Mouse (Mus musculus): ENCODE data around the gene Abhd2.

Abhd2 gene

GRCm38 (mm10) chr7:79272789-79273718, at the start of gene Abhd2:
Gene Abhd2 (plus strand): TSS chr7:79273199.
- in situ Hi-C loops (cut with MboI, MseI): no loop called here

DNA sequence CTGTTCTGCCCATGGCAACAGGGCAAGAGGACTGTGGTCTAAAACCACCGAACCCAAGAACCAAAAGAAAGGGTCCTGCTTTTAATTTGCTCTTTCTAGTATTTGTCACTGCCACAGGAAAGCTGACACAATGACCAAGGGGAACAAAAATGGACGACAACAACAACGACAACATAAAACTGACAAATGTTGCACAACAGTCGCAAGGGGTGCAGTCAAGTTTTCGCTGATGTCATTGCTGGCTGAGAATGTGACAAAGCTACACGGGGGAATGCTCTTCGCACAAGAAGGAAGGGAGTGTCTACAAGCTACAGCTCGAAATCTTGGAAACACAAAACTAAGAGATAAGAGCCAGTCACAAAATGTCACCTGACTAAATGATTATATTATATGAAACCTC, 47.5 kb upstream of the Abhd2 start:
- in situ Hi-C loops (cut with MboI, MseI): loop anchor here (5.0 to 10.0 kb wide), 2 partner anchors 73 to 91 kb away; partner anchors contain the start of gene Hapln3

DNA sequence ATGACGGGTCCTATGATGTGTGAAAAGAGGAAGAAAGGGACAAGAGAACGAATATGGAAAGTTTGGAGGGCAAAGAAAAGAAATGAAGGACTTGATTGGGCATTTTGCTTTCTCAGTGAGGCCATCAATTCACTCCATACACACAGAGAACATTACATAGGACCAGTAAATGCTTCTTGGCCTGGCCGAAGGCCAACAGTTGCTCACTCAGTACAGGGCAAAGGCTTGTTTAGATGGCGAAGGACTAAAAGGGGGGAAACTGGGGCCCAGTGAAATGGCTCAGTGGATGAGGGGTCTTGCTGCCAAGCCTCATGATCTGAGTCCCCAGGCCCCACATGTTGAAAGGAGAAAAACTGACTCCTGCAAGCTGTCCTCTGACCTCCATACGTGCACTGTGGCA, 46.8 kb upstream of the Abhd2 start:
- in situ Hi-C loops (cut with MboI, MseI): loop anchor here (5.0 to 10.0 kb wide), 2 partner anchors 74 to 91 kb away; partner anchors contain the start of gene Hapln3

DNA sequence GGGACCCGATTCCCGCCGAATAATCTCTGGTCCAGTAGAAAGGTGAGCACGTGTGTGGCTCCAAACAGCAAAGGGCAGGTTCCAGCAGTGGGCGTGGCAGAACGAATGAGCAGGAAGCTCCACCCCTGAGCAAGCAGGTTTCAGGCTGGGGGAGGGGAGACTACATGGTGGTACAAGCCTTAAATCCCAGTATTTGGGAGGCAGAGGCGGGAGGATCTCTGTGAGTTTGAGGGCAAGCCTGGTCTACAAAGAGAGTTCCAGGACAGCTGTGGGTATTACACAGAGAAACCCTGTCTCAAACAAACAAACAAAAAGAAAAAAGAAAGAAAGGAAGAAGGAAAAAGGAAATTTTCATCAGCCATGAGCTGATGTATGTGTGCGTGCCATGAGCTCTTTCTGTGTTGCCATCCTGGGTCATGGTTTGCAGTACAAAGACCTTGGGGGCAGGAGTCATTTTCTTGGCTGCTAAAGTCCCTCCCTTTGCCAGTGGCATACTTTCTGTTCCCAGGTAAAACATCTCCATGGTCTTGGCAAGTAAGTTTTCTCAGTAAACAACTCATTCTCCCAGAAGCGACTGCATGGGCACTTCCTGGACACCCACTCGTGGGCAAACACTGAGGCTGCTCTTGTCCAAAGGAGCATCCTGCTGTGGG, 46.0 kb upstream of the Abhd2 start:
- in situ Hi-C loops (cut with MboI, MseI): loop anchor here (5.0 to 10.0 kb wide), 2 partner anchors 75 to 92 kb away; partner anchors contain the start of gene Hapln3

GRCm38 (mm10) chr7:79228471-79228870, 44.5 kb upstream of the Abhd2 start:
- in situ Hi-C loops (cut with MboI, MseI): loop anchor here (5.0 to 10.0 kb wide), 2 partner anchors 76 to 94 kb away; partner anchors contain the start of gene Hapln3

DNA sequence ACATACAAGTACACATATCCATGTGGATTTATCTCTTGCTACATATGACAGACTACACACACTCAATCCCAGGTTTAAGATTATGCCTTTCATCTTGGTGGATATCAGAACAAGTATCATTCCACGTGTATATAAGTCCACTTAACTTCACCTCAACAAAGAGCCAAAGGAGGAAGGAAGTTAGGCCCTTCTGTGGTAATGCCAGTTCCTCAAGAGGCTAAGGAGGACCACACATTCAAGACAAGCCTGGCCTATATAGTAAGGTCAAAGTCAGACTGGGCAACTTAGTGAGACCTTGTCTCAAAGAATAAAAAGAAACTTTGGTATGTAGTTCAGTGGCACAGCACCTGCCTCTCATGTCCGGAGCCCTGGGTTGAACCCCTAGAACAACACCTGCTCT, 41.4 kb upstream of the Abhd2 start:
- in situ Hi-C loops (cut with MboI, MseI): no loop called here

DNA sequence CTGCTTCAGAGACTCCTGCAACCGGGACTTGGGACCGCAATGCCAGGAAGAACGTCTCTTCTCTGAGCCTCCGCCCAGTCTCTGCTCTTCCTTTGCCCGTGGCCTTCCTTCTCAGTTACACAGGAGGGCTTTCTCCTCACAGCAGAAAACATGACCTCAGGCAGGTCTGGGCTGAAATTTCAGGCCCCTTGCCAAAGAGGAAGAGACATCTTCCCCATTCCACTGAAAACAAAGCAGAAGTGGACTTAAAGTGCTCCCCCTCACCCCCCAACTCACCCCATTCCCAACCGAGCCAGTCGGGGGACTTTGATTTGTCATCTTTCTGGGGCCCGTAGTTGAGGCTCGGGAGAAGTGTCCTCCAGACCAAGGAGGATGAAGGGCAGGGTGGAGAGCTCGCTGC, 41.0 kb upstream of the Abhd2 start:
- in situ Hi-C loops (cut with MboI, MseI): no loop called here

DNA sequence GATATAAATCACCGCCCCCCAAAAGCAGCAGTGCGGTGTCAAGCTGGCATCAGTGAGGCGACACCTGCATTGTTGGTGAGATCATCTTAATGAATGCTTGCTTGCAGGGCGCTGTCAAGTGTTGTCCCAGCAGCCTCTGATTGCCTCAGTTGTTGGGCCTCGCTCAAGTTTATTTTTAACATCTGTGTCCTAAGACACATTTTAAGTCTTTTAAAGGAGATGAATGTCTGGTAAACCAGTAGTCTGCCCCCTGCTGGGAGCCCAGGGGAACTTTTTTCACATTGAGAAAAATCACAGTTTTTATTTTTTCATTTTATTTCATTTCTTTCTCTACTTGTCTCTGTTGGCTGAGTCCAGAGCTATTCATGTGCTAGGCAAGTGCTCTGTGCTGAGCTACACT, 34.3 kb upstream of the Abhd2 start:
- in situ Hi-C loops (cut with MboI, MseI): no loop called here

DNA sequence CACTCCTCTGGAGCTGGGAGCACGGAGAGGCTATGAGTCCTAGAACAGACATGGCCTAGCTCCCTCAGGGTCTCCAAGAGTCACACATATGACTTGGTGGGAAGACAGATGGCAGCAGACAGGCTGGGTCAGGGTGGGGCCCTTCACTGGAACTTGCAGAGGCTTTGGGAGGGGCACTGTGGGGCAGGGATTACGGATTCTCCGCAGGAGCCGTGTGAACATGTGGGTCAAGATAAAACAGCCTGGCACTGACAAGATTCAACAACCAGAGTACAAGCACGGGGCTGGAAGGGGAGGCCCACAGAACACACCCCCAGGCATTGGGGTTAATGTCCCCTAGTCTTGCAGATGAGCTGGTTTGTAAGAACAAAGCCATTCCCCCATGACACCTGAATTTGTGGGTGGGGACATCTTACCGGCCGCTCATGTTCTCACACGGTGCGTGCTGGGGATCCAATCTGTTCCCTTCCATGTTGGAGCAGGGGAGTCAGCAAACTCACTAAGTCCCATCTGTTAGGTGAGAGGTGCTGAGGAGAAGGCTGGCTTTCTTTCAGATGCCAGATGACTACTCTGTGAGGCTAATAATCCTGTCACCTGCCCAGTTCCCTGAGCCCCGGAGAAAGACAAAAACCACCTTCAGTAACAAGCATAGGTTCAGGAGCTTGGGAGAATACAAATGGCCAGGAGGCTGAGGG, 30.9 kb upstream of the Abhd2 start:
- in situ Hi-C loops (cut with MboI, MseI): no loop called here

GRCm38 (mm10) chr7:79243236-79243635, 29.8 kb upstream of the Abhd2 start:
- in situ Hi-C loops (cut with MboI, MseI): no loop called here

DNA sequence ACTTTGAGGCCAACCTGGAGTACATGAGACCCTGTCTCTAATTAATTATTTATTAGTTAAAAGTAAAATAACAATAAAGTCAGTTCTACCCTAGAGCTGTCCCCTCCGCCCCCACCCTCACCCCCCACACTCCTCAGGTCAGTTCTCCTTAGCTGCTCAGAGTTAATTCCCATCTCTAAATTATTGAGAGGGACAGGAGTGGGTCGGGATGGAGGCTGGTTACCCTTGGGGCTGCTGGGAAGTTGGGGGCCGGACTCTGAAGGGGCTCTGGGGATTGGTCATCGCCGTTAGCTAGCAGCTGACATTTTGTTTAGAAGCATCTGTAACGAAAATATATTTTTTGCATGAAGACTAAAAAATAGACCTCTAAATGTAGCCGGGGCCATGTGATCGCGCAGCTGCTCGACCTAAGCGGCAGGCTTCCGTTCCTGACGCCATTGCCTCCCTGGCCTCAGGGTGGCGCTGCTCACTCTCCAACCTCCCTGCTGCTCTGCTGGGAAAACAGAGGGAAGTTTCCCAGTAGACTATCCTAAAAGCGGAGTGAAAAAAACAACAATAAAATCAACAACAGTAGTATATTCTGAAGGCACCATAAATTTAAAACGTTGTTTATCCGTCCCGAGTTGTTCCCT, 26.8 kb upstream of the Abhd2 start:
- in situ Hi-C loops (cut with MboI, MseI): loop anchor here (5.0 kb wide), 2 partner anchors 61 to 106 kb away; no protein-coding TSS in a partner anchor

- in situ Hi-C loops (cut with MboI, MseI): loop anchor here (5.0 kb wide), 2 partner anchors 60 to 105 kb away; no protein-coding TSS in a partner anchor
Measured at GRCm38 (mm10) chr7:79247408-79247807, 25.6 kb upstream of the Abhd2 start.

- in situ Hi-C loops (cut with MboI, MseI): loop anchor here (5.0 kb wide), 2 partner anchors 59 to 104 kb away; no protein-coding TSS in a partner anchor
Measured at GRCm38 (mm10) chr7:79247881-79248389, 25.1 kb upstream of the Abhd2 start.

DNA sequence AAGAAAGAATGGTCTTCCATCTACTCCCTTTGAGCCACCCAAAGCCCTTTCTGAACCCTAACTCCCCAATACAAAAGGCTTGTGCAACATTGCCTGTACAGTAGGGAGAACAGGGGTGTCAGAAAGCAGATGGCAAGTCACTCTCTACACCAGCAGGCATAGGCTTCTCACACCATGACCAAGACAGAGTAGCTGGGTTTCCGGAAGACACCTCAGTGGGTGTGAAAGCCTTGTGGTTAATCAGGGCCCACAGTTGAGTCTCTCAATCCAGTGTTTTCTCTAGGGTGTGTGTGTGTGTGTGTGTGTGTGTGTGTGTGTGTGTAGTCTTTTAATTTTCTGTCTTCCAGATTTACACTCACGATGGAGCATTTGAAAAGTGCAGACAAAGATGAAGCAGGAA, 23.4 kb upstream of the Abhd2 start:
- in situ Hi-C loops (cut with MboI, MseI): loop anchor here (5.0 kb wide), 2 partner anchors 58 to 103 kb away; no protein-coding TSS in a partner anchor

DNA sequence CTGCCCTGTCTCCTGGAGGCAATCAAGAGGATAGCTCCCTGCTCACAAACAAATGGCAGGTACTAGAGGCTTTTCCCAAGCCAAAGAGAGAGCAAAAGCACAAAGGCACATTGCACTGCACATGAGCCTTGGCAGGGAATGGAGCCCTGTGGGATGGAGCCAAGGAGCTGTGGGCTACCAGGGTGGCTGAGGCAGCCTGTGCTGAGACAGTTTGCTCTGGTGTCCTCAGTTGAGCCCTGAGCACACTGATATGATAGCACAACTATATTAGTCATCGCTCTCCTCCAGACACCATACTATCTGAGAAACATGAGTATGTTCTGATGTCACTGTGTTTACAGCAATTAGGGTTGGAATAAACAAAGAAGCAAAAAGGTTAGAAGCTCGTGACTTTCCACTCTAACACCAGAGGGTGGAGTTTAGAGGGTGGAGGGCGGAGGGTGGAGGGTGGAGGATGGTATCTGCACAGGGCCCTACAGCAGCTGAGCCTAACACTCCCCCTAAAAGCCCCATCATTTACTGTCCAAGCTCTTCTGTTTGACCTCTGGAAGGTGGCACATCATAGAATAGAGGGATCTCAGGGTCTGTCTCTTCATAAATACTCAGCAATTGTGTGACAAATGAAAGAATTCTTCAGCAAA, 18.6 kb upstream of the Abhd2 start:
- in situ Hi-C loops (cut with MboI, MseI): no loop called here

- in situ Hi-C loops (cut with MboI, MseI): no loop called here
Measured at GRCm38 (mm10) chr7:79255350-79255749, 17.6 kb upstream of the Abhd2 start.

- in situ Hi-C loops (cut with MboI, MseI): no loop called here
Measured at GRCm38 (mm10) chr7:79255752-79256151, 17.2 kb upstream of the Abhd2 start.

DNA sequence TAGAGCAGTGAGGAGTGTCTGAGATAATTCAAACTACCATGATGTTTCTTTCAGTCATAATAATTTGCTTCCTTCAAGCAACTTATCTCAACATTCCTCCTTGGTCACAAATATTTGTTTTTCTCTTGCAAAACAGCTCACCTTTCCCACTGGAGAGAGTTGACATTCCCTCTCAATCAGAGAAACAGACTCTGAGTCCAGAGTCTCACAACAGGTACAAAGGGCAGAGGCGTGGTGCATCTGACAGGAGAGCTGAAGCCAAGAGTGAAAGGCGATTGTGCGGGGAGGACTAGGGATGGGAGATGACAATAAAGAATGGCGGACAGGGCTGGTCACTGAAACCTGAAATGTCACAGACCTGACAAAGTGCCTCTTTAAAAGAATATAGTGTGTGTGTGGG, 16.3 kb upstream of the Abhd2 start:
- in situ Hi-C loops (cut with MboI, MseI): no loop called here

DNA sequence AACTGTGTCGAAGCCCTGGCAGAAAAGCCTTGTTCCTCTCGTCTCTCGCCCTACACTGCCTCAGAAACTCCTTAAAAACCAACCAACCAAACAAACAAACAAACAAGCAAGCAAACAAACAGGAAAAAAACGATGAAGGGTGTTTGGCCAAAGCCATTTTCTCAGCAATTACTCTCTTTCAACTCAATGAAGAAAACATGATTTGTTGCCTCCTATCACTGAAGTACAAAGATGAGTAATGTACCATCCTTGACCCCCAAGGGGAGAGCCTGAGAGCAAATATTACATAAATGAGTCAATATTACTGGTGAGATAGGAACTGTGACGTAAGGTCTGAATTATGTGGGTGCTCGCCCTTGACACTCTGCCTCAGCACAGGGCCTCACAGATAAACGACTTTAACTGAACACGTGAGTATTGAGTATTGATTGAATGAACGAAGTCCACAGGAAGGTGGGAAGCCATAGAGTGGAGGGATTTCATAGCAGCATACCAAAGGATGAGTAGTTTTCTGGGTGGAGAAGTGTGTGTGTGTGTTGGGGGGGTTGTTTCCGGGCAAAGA, 13.9 kb upstream of the Abhd2 start:
- in situ Hi-C loops (cut with MboI, MseI): no loop called here

DNA sequence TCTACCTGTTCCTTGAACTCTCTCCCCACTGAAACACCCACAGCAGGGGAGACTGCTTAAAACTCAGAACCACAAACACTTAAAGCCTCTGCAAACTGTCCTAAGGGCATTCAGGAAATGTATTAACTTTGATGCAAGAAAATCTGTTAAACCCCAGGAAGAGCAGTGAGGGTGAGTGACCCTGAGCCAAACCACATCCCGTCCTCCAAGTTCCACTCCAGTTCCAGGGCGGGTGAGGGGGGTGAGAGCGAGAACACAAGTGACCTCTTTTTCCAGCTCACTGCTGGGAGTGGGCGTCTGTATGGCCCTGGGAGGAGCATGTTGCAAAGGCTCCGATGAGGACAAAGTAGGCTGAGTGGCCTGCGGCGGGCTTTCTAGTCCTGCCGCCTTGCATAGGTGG, 10.5 kb upstream of the Abhd2 start:
- in situ Hi-C loops (cut with MboI, MseI): no loop called here

All from regulatory T cell (primary cell).